Mouse (Mus musculus) 3T3-L1 (cell line): ENCODE measurements at regions not wholly inside any gene's neighbourhood (a gene's known extent, or its start where the extent isn't known, plus 50 kb on each side); places are given as distances from the start of the nearest gene placed in this dataset.
A peak's percentile ranks its signal among the peaks of the same experiment; 100 is the strongest.

ENCODE experiments used
- DNase-seq: peaks from one replicate; pipeline ENCODE4 v3.0.0-alpha.2; 2015; ENCODE audit warnings: low read depth, low spot score

DNA sequence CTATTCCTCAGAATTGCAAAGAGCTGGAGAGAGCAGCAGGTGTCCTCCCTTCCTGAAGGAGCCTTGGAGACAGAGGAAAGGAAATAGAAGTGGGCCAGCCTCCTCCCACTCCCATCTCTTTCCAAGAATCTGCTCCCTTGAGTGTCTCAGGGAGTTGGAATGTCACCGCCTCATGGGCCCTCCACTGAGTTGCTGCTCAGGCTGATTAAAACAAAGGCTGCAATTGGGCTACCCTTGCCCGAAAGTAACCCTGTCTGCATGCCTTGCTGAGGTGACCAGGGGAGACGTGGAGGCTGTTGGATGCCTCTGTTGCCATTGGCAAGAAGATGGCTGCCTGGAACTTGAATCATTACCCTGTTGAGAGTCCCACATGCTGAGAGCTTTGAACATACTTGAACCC is 59.7 kb upstream of the Abca1 start:
- DNase-seq, result peak; percentile 82

DNA sequence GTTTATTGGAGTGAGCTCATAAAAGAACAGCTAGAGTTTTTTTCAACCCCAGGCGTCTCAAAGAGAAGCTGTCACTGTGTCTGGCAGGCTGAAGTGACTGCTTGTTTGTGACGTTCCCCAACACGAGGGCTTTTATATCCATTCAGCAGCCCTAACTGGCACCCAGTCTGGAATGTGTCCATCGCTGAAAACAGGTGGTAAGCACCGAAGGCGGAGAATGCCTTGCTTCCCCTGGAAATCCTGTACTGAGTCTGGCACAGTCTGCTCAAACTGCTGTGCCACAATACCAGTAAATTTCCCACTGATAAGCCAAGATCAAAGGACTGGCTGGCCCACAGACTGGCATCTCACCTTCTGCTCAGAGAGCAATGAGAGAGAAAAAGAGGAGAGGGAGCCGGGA is 59.1 kb upstream of the Abca1 start:
- no peak for DNase-seq

GRCm38 (mm10) chr4:53218291-53218640 is 58.6 kb upstream of the Abca1 start:
- DNase-seq, result no peak

DNA sequence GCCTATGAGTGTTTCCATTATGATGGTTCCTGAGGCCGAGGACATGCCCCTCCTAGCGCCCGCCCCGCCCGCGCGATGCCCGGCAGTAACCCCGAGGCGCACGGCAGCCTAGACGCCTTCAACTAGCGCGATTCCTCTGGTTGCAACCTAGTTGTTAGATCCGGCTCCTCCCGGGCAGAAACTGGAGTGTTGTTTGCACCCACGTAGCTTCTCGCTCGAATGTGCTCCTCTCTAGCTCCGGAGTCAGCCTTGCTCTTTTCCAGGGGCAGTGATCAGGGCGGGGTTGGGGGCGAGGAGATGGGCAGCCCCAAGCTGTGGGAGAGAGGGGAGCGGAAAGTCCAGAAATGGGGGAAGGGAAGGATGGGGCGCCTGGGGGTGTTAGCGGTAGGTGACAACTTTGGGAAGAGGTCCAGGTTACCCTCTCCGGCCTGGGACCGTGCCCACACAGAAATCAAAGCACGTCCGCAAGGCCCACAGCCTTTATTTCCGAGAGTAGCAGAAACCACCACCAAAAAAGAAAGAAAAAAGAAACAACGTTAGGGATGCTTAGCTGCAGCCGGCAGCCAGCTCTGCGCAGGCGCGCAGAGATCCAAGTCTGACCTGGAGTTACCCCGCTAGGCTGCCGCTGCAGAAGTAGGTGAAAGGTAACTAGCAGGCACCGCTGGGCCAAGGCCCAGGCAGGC is 58.1 kb upstream of the Abca1 start:
- peak; percentile 66 for DNase-seq

DNA sequence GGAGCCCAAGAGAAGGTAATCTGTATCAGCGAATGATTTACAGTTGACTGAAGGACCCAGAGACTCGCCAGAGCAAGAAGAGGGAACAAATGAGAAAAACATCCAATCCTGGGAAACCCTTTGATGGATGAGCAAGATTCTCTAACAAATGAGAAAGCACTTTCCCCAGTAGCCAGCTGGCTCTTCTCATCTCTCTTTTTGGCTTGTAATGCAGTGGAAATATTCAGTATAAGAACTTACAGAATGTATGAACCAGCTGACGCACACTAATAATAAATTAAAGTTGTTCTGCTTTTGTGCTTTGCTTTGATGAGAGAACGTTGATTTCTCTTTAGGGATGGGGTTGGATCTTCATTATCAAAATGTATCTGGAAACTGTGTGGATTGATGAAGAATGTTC is 52.8 kb upstream of the Abca1 start:
- DNase-seq, result no peak

- no peak for DNase-seq
These were observed 51.0 kb upstream of the Abca1 start for GRCm38 (mm10) chr4:53210685-53211084.
